Mouse (Mus musculus): ENCODE measurements around the gene 1700016D06Rik. TPM values are rescaled to one million over a fixed set of nuclear protein-coding genes. Genes with fewer than 3 reads are reported as not detected.
A peak's percentile ranks its signal among the peaks of the same experiment; 100 is the strongest.

1700016D06Rik gene
- polyA plus RNA-seq, 1 experiment = not detected

DNA sequence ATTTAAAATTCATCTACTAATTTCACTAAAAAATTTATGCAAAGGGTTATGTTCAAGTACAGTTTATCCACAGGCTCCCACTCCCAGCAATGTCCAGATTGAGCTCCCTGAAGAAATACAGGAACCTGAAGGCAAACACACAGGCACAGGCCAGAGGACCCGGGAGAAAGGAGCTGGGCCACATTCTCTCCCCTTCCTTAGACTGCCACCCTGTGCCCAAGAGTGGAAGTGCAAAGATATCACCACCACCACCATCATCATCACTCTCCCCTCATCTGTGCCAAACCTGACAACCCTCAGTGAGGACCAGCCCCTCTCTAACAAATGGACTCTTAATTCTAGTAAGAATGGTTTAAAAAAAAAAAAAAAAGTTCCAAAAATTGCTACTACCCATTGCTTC, 84.6 kb downstream of the 1700016D06Rik start:
- peak; percentile 70 for DNase-seq
- no peak for TF ChIP-seq POLR2A (IDR thresholded peaks at IDR 0.05; ENCODE audit: control insufficient read depth, extremely low read depth, insufficient read depth, low read length, poor library complexity)
- TF ChIP-seq CTCF (IDR thresholded peaks at IDR 0.05; ENCODE audit: borderline replicate concordance, control insufficient read depth, extremely low read depth, insufficient read depth, low read length, poor library complexity) = peak; percentile 41; the same call in 1 of the 2 replicates

GRCm38 (mm10) chr8:11614126-11614835, 86.6 kb downstream of the 1700016D06Rik start:
- TF ChIP-seq POLR2A (IDR thresholded peaks at IDR 0.05; ENCODE audit: control insufficient read depth, extremely low read depth, insufficient read depth, low read length, poor library complexity) = no peak
- TF ChIP-seq CTCF (IDR thresholded peaks at IDR 0.05; ENCODE audit: borderline replicate concordance, control insufficient read depth, extremely low read depth, insufficient read depth, low read length, poor library complexity) = no peak
- 93% methylated on average over 6 of the region's 6 CpGs for WGBS
- H3K27me3 ChIP-seq (ENCODE audit: control insufficient read depth, insufficient read depth, low read length) = no peaks in the 10 kb centered on the region
- H3K4me1 ChIP-seq (replicated peaks; ENCODE audit: control insufficient read depth, insufficient read depth, low read length) = no peaks in the 10 kb centered on the region
- DNase-seq = no peak
- H3K4me3 ChIP-seq (ENCODE audit: control insufficient read depth, insufficient read depth, low read length) = no peak overlapping the region
- no peak overlapping the region for H3K27ac ChIP-seq (ENCODE audit: control insufficient read depth, insufficient read depth, low read length)
- peaks cover 66% of the 10 kb centered on the region for H3K36me3 ChIP-seq (ENCODE audit: control insufficient read depth, insufficient read depth, low read length)

More for the DNA sequence above, 84.6 kb downstream of the 1700016D06Rik start:
- Histone ChIP-seq H3K27ac (ENCODE audit: control insufficient read depth, insufficient read depth, low read length) (no peak overlapping the region), H3K36me3 (ENCODE audit: control insufficient read depth, insufficient read depth, low read length) (peaks cover 80% of the 10 kb centered on the region), H3K4me1 (replicated peaks; ENCODE audit: control insufficient read depth, insufficient read depth, low read length) (no peaks in the 10 kb centered on the region), H3K27me3 (ENCODE audit: control insufficient read depth, insufficient read depth, low read length) (no peaks in the 10 kb centered on the region), H3K4me3 (ENCODE audit: control insufficient read depth, insufficient read depth, low read length) (no peak overlapping the region)
- 8% methylated on average over 1 of the region's 1 CpGs for WGBS

- WGBS = 98% methylated on average over 9 of the region's 9 CpGs
- Histone ChIP-seq H3K36me3 (ENCODE audit: control insufficient read depth, insufficient read depth, low read length) (peaks cover 25% of the 10 kb centered on the region), H3K4me3 (ENCODE audit: control insufficient read depth, insufficient read depth, low read length) (no peak overlapping the region), H3K27me3 (ENCODE audit: control insufficient read depth, insufficient read depth, low read length) (no peaks in the 10 kb centered on the region), H3K4me1 (replicated peaks; ENCODE audit: control insufficient read depth, insufficient read depth, low read length) (no peaks in the 10 kb centered on the region), H3K27ac (ENCODE audit: control insufficient read depth, insufficient read depth, low read length) (no peak overlapping the region)
- DNase-seq = no peak
- TF ChIP-seq POLR2A (IDR thresholded peaks at IDR 0.05; ENCODE audit: control insufficient read depth, extremely low read depth, insufficient read depth, low read length, poor library complexity) (no peak), CTCF (IDR thresholded peaks at IDR 0.05; ENCODE audit: borderline replicate concordance, control insufficient read depth, extremely low read depth, insufficient read depth, low read length, poor library complexity) (no peak)
Observed at GRCm38 (mm10) chr8:11608848-11609247, 92.0 kb downstream of the 1700016D06Rik start.

Other genes starting within 250 kb of the 1700016D06Rik start
- gene Rab20, start 222.4 kb downstream of the 1700016D06Rik start, polyA plus RNA-seq (2012; rRNA removed) = 9.6 and 15.0 TPM in 2 replicates
- gene Naxd, start 203.6 kb downstream of the 1700016D06Rik start, polyA plus RNA-seq (2012; rRNA removed) = 162 and 168 TPM in 2 replicates
- 84.8 and 90.5 TPM in 2 replicates for gene Cars2, start 150.3 kb downstream of the 1700016D06Rik start, polyA plus RNA-seq (2012; rRNA removed)
- gene Ing1, start 145.5 kb downstream of the 1700016D06Rik start, polyA plus RNA-seq (2012; rRNA removed) = 46.3 and 47.2 TPM in 2 replicates
- gene Ankrd10, start 65.3 kb downstream of the 1700016D06Rik start, polyA plus RNA-seq (2012; rRNA removed) = 211 and 214 TPM in 2 replicates
- gene Arhgef7, start 26.7 kb upstream of the 1700016D06Rik start, polyA plus RNA-seq (2012; rRNA removed) = 36.1 and 36.6 TPM in 2 replicates
- gene Tex29, start 139.4 kb upstream of the 1700016D06Rik start, polyA plus RNA-seq (2012; rRNA removed) = not detected in 2 replicates

All from thymus, adult 2 months (tissue).